Mouse (Mus musculus): ENCODE data around the gene Ldlrad3. TPM values are rescaled to one million over a fixed set of nuclear protein-coding genes. Genes with fewer than 3 reads are reported as not detected.

The Ldlrad3 gene
- polyA plus RNA-seq, 1 experiment from 2014 or later = 35.9 TPM

DNA sequence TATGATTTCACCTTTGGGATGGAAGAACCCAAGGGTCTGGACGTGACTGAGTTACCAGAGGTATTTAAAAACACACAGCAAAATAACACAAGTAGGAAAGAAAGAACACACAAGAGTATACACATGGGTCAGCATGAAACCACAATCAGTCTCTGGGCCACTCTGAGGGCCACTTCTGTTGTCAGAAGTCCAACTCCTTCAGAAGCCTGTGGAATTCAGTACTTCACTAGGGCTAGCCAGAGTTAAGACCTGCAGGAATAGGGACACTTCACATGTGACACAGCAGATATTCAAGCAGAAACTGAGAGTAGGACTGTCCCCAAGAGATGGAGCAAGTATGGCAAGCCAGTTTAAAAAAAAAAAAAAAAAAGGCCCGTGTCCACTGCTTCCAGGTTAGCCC lies 80.7 kb downstream of the Ldlrad3 start:
- H3K27ac ChIP-seq = no peak overlapping the region
- H3K36me3 ChIP-seq (ENCODE audit: poor library complexity, severe bottlenecking) = peaks cover 9% of the 10 kb centered on the region; the same call in 1 of the 2 replicates
- H3K27me3 ChIP-seq = no peaks in the 10 kb centered on the region
- H3K4me2 ChIP-seq = no peak overlapping the region
- WGBS = 99% methylated on average over 2 of the region's 2 CpGs
- H3K4me1 ChIP-seq = peaks cover 7% of the 10 kb centered on the region
- ATAC-seq = no peak
- no peak overlapping the region for H3K9ac ChIP-seq
- H3K9me3 ChIP-seq (replicated peaks) = no peaks in the 10 kb centered on the region
- H3K4me3 ChIP-seq = no peak overlapping the region

DNA sequence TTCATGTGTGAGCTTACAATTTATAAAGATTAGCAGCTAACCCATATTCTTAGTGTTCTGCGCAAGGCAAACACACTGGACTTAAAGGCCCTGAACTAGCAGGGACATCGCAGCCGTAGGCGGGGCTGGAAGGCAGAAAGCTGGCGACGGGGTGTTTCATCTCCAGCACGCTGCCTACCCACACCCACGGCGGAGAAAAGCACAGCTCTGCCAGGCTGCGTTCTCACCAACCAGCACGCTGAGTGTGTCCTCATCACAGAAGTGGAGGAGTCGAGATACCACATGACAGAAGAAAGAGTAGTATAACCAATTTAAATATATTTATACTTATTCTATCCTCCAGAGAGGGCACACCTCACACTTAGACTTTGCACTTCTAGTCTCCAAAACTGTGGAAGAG lies 82.2 kb downstream of the Ldlrad3 start:
- WGBS = 91% methylated on average over 12 of the region's 12 CpGs
- Histone ChIP-seq H3K4me1 (peaks cover 9% of the 10 kb centered on the region), H3K27ac (no peak overlapping the region), H3K27me3 (no peaks in the 10 kb centered on the region), H3K9me3 (replicated peaks) (no peaks in the 10 kb centered on the region), H3K4me2 (no peak overlapping the region), H3K9ac (no peak overlapping the region), H3K36me3 (ENCODE audit: poor library complexity, severe bottlenecking) (no peaks in the 10 kb centered on the region), H3K4me3 (no peak overlapping the region)
- ATAC-seq = no peak

DNA sequence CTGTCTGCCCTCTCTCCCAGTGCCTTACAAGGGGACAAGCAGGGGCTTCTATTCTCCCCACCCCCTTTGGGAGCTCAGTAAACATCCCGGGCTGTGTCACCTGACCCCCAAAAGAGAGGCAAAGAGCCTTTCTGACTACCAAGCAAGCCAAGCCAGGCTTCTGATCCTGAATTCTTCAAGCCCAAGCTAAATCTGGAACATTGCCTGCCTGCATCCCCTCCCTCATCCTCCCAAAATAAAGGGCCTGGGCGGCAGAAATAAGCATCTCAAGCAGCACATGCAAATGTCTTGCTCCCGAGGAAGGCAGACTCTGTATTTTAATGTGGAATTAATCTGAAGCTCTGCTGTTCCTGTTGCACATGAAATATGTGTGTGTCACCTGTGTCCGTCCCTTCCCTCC lies 85.7 kb downstream of the Ldlrad3 start:
- no peaks in the 10 kb centered on the region for H3K36me3 ChIP-seq (ENCODE audit: poor library complexity, severe bottlenecking)
- no peak overlapping the region for H3K27ac ChIP-seq
- H3K9me3 ChIP-seq (replicated peaks) = no peaks in the 10 kb centered on the region
- no peak overlapping the region for H3K9ac ChIP-seq
- peaks cover 16% of the 10 kb centered on the region for H3K4me1 ChIP-seq
- no peak overlapping the region for H3K4me3 ChIP-seq
- no peak overlapping the region for H3K4me2 ChIP-seq
- no peak for ATAC-seq
- WGBS = 65% methylated on average over 4 of the region's 4 CpGs
- no peaks in the 10 kb centered on the region for H3K27me3 ChIP-seq

DNA sequence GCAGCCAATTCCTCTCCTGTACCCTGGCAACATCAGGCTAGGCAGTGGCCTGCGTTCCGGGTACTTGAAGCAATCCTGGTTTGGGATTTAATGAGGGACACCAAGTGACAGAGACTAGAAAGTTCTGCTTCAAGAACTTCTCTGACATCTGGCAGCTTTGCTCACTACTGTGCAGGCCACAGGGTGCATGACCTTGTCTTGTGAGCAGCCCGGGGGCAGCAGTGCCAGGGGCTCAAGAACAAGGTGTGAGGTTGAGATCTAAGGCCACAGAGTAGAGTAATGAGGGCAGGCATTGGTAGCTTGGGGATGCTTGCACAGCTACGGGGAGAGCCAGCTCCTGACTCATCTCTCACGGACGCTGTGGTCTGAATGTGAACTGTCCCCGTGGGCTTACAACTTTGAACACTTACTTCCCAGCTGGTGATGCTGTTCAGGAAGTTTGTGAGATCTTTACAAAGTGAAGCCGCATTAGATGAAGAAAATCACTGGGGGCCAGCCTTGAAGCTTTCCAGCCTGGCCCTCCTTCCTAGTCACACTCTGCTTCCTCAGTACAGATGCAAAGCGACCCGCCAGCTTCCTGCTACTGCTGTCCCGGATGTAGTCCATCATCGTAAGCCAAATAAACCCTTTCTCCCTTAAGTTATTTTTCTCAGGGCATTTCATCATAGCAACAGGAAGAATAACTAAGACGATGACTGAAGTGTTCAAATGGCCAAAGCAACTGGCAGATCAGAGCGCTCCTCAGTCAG lies 86.3 kb downstream of the Ldlrad3 start:
- H3K27ac ChIP-seq = no peak overlapping the region
- 92% methylated on average over 14 of the region's 14 CpGs for WGBS
- H3K9ac ChIP-seq = no peak overlapping the region
- H3K4me2 ChIP-seq = no peak overlapping the region
- H3K4me1 ChIP-seq = peaks cover 22% of the 10 kb centered on the region
- H3K4me3 ChIP-seq = no peak overlapping the region
- no peak for ATAC-seq
- H3K36me3 ChIP-seq (ENCODE audit: poor library complexity, severe bottlenecking) = no peaks in the 10 kb centered on the region
- no peaks in the 10 kb centered on the region for H3K9me3 ChIP-seq (replicated peaks)
- no peaks in the 10 kb centered on the region for H3K27me3 ChIP-seq

DNA sequence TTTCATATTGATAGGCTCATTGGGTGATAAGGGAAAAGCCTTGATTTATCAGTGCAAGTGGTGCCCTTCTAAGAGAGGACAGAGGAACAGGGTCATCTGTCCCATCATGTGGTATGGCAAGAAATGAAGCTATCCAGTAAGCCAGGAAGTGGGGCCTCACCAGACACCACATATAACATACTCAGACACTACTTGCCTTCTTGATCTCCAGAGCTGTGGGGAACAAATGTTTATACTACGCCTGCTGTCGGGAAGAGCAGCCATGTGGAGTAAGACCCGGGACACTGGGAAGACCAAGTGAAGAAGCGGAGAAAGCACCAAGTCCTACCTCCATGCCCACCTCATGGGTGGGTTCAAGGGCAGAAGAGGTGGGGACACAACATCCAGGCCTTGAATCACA lies 86.9 kb downstream of the Ldlrad3 start:
- H3K36me3 ChIP-seq (ENCODE audit: poor library complexity, severe bottlenecking) = no peaks in the 10 kb centered on the region
- no peak overlapping the region for H3K4me3 ChIP-seq
- no peak overlapping the region for H3K27ac ChIP-seq
- 99% methylated on average over 4 of the region's 4 CpGs for WGBS
- no peak for ATAC-seq
- peaks cover 28% of the 10 kb centered on the region for H3K4me1 ChIP-seq
- H3K27me3 ChIP-seq = no peaks in the 10 kb centered on the region
- no peak overlapping the region for H3K9ac ChIP-seq
- H3K4me2 ChIP-seq = no peak overlapping the region
- H3K9me3 ChIP-seq (replicated peaks) = no peaks in the 10 kb centered on the region

DNA sequence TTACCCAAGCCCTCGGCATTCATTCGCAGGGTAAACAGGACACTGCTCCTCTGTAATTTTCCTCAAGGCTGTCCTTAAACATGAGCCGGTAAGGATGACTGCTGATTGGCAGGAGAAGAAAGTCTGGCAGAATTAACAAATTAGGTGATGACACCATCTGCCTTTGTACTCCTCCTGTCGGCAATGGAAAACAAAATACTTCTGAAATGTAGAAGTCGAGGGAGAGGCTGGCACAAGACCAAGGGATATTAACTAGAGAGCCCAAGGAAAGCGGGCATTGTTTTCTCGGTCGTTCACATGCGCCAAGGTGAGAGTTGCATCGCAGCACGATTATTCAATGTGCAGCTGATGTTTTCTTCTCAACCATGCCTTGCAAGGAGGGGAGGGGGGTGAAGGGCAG lies 91.4 kb downstream of the Ldlrad3 start:
- no peaks in the 10 kb centered on the region for H3K36me3 ChIP-seq (ENCODE audit: poor library complexity, severe bottlenecking)
- 28% methylated on average over 11 of the region's 11 CpGs for WGBS
- peak overlapping the region; percentile 65 for H3K27ac ChIP-seq
- 0 out of 2 replicates have a peak overlapping the region, but pooled peaks have one; percentile 3 for H3K4me2 ChIP-seq
- no peaks in the 10 kb centered on the region for H3K27me3 ChIP-seq
- H3K4me1 ChIP-seq = peaks cover 44% of the 10 kb centered on the region
- no peaks in the 10 kb centered on the region for H3K9me3 ChIP-seq (replicated peaks)
- no peak overlapping the region for H3K9ac ChIP-seq
- H3K4me3 ChIP-seq = no peak overlapping the region
- 0 out of 2 replicates have a peak, but pooled peaks have one; percentile 25 for ATAC-seq

DNA sequence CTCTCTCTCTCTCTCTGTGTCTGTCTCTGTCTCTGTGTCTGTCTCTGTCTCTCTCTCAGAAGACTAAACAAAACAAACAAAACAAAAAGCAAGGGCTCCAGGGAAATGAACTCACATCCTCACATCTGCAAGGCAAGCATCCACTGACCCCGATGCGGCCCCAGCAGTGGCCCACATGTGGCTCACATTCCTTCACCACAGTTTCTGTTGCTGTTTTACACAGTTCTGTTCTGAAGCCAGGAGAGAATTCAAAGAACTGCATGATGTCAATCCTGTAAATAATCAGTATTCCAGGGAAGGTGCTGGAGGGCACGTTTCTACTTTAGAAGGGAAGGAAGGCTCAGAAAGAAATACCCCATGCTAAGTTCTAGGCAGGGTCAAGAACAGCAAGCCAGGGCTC lies 91.9 kb downstream of the Ldlrad3 start:
- no peaks in the 10 kb centered on the region for H3K27me3 ChIP-seq
- H3K4me1 ChIP-seq = peaks cover 48% of the 10 kb centered on the region
- 0 out of 2 replicates have a peak, but pooled peaks have one; percentile 4 for ATAC-seq
- no peaks in the 10 kb centered on the region for H3K36me3 ChIP-seq (ENCODE audit: poor library complexity, severe bottlenecking)
- WGBS = 56% methylated on average over 3 of the region's 3 CpGs
- 0 out of 2 replicates have a peak overlapping the region, but pooled peaks have one; percentile 3 for H3K4me2 ChIP-seq
- H3K9ac ChIP-seq = no peak overlapping the region
- H3K27ac ChIP-seq = peak overlapping the region; percentile 65
- no peak overlapping the region for H3K4me3 ChIP-seq
- H3K9me3 ChIP-seq (replicated peaks) = no peaks in the 10 kb centered on the region

DNA sequence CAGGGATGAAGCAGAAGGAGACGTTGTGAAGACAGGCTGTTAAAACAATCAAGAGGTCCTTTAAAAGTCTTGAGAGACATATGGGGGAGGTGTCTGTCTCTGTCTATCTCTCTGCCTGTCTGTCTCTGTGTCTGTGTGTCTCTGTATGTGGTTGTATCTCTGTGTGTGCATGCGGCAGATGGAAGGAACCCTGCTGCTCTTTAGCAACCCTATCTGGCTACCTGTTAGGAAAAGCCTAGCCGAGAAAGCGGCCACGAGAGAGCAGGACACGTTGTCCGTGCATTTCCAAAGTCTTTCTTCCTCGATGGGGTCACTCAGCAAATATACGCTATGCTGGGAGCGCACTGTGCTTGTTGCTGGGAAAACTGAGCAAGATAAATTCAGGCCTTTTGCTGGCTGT lies 93.6 kb downstream of the Ldlrad3 start:
- WGBS = 76% methylated on average over 10 of the region's 10 CpGs
- peak overlapping the region; percentile 34; the same call in 1 of the 2 replicates for H3K9ac ChIP-seq
- H3K27me3 ChIP-seq = no peaks in the 10 kb centered on the region
- no peak overlapping the region for H3K4me3 ChIP-seq
- ATAC-seq = no peak
- no peaks in the 10 kb centered on the region for H3K36me3 ChIP-seq (ENCODE audit: poor library complexity, severe bottlenecking)
- H3K27ac ChIP-seq = no peak overlapping the region
- no peaks in the 10 kb centered on the region for H3K9me3 ChIP-seq (replicated peaks)
- H3K4me2 ChIP-seq = no peak overlapping the region
- peaks cover 51% of the 10 kb centered on the region for H3K4me1 ChIP-seq

DNA sequence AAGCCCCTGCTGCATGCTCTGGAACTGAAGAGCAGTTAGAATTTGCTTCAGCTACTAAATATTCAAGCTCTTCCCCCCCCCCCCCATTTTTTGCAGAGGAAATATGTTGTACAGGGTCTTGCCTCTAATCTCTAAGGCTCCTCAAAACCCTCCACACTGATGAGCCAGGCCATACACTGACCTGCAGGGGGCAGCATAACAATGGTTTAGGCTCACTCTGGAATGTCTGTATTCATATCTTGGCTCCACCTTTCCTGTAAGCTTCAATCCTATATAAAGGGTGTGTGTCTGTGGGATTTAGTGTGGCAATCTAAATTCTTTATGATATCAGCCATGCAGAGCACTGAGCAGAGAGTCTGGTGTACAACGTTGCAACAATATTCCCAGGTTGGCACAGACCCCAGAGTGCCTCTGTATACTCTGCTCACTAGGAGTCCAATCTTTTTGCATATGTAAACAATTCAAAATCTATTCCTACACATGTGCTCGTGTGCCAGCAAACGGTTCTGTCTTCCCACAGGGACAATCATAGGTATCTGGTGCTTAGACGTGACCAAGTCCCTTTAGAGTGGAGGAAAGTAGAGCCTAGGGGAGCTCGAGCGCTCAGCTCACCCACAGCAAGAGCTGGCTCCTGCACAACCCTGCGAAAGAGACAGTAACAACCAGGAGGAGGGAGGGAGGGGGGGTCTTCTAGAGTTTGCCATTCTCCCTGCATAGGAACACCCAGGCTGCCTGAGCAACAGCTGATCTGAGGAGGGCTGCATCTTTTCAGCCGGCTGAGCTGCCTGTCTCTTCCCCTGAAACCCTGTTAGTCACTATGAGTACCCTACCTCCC lies 94.5 kb downstream of the Ldlrad3 start:
- Histone ChIP-seq H3K4me1 (peaks cover 51% of the 10 kb centered on the region), H3K9ac (peak overlapping the region; percentile 26; the same call in 1 of the 2 replicates), H3K27ac (peak overlapping the region; percentile 66; the same call in 1 of the 2 replicates), H3K36me3 (ENCODE audit: poor library complexity, severe bottlenecking) (no peaks in the 10 kb centered on the region), H3K4me3 (no peak overlapping the region), H3K27me3 (no peaks in the 10 kb centered on the region), H3K4me2 (0 out of 2 replicates have a peak overlapping the region, but pooled peaks have one; percentile 9), H3K9me3 (replicated peaks) (no peaks in the 10 kb centered on the region)
- ATAC-seq = peak; percentile 86
- 22% methylated on average over 8 of the region's 8 CpGs for WGBS

DNA sequence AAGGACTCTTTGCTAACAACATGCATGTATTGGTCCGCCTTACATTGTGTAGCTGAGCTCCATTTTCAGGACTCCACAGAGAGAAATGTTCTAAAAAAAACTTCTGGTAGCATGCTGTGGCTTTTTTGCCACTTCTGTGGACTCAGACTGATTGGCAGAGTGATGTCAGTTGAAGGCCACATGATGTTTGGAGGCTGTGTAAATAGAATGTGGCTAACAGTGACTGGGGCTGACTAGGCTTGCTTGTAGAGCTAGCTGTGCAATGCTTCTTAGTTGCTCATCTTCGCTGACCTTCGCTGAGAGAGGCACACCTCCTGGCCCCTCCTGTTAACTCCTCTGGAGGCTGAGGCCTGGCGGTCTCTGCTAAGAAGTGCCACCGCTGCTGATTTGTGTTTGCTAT lies 98.4 kb downstream of the Ldlrad3 start:
- Histone ChIP-seq H3K9ac (no peak overlapping the region), H3K27me3 (no peaks in the 10 kb centered on the region), H3K27ac (no peak overlapping the region), H3K9me3 (replicated peaks) (no peaks in the 10 kb centered on the region), H3K4me3 (no peak overlapping the region), H3K36me3 (ENCODE audit: poor library complexity, severe bottlenecking) (no peaks in the 10 kb centered on the region; the same call in 1 of the 2 replicates), H3K4me2 (no peak overlapping the region), H3K4me1 (peaks cover 24% of the 10 kb centered on the region)
- WGBS = 93% methylated on average over 5 of the region's 5 CpGs
- ATAC-seq = no peak

DNA sequence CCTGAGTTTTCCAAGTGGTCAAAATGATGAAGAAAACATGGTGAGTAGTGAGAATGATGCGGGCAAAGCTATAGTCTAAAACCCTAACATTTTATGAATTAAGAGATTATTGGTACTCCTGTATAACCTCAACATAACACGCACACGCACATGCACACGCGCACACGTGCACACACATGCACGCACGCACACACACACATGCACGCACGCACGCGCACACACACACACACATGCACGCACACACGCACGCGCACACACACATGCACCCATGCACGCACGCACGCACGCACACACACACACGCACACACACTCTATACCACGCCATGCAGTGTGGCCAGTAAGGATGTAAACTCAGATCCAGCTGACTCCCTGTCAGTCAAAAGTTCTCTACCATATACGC lies 99.6 kb downstream of the Ldlrad3 start:
- Histone ChIP-seq H3K9ac (no peak overlapping the region), H3K4me3 (no peak overlapping the region), H3K4me1 (peaks cover 12% of the 10 kb centered on the region), H3K4me2 (no peak overlapping the region), H3K36me3 (ENCODE audit: poor library complexity, severe bottlenecking) (peaks cover 5% of the 10 kb centered on the region), H3K27ac (no peak overlapping the region), H3K27me3 (no peaks in the 10 kb centered on the region), H3K9me3 (replicated peaks) (no peaks in the 10 kb centered on the region)
- ATAC-seq = no peak
- WGBS = 98% methylated on average over 23 of the region's 23 CpGs

DNA sequence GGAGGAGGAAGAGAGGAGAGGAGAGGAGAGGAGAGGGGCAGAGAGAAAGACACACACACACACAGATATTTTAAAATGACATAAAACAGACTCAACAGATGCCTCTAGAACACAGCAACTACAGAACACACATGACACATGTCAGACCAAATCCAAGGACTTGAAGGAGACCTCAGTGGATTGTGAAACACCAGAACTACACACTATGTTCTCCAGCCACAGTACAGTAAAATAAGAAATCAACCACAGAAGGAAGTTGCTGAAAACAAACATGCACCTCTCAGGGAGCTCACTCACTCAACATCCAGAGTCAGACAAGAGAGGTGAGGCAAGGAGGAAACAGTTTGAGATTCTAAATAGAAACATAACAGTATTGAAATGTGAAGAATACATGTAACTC lies 103.4 kb downstream of the Ldlrad3 start:
- no peak overlapping the region for H3K4me2 ChIP-seq
- peaks cover 12% of the 10 kb centered on the region for H3K36me3 ChIP-seq (ENCODE audit: poor library complexity, severe bottlenecking)
- no peak for ATAC-seq
- no peak overlapping the region for H3K4me3 ChIP-seq
- no peak overlapping the region for H3K9ac ChIP-seq
- H3K27ac ChIP-seq = no peak overlapping the region
- no peaks in the 10 kb centered on the region for H3K4me1 ChIP-seq
- no peaks in the 10 kb centered on the region for H3K9me3 ChIP-seq (replicated peaks)
- no peaks in the 10 kb centered on the region for H3K27me3 ChIP-seq
